In genomic region chr9:96899004-96899403, GRCm38 (mm10) we compare ENCODE assay signal across 18 mouse cellular contexts.
"Had no signal": no experiment of that assay in that cellular context is flagged by ENCODE, and none has a peak within 500 bp of the region (broad histone marks: within the 10 kb centered on the region; RNA-seq: fewer than 3 reads in every experiment).

No protein-coding gene starts in this region.

- H3K36me3 ChIP-seq: liver, embryonic 12.5 days; midbrain, embryonic 13.5 days; midbrain, embryonic 15.5 days; neural tube, embryonic 13.5 days; neural tube, embryonic 15.5 days; stomach, embryonic 15.5 days had no signal

- H3K27me3 ChIP-seq: liver, embryonic 12.5 days; megakaryocyte, embryonic 14.5 days; midbrain, embryonic 13.5 days; midbrain, embryonic 15.5 days; neural tube, embryonic 13.5 days; neural tube, embryonic 15.5 days; stomach, embryonic 15.5 days had no signal

- H3K4me3 ChIP-seq: liver, embryonic 12.5 days; megakaryocyte, embryonic 14.5 days; midbrain, embryonic 13.5 days; midbrain, embryonic 15.5 days; neural tube, embryonic 13.5 days; neural tube, embryonic 15.5 days; stomach, embryonic 15.5 days had no signal

- H3K9me3 ChIP-seq: liver, embryonic 12.5 days; midbrain, embryonic 15.5 days; neural tube, embryonic 13.5 days; neural tube, embryonic 15.5 days; stomach, embryonic 15.5 days had no signal

- ATAC-seq: liver, embryonic 12.5 days; midbrain, embryonic 13.5 days; midbrain, embryonic 15.5 days had no signal

- H3K27ac ChIP-seq: liver, embryonic 12.5 days; liver, embryonic 14.5 days; macrophage; midbrain, embryonic 13.5 days; midbrain, embryonic 15.5 days; neural tube, embryonic 13.5 days; stomach, embryonic 15.5 days; stomach, postnatal 0 days had no signal

- H3K4me2 ChIP-seq: liver, embryonic 12.5 days; midbrain, embryonic 11.5 days; midbrain, embryonic 13.5 days; midbrain, embryonic 15.5 days; neural tube, embryonic 13.5 days; neural tube, embryonic 15.5 days; stomach, embryonic 15.5 days had no signal

- H3K4me1 ChIP-seq: liver, embryonic 12.5 days; midbrain, embryonic 13.5 days; midbrain, embryonic 15.5 days; neural tube, embryonic 13.5 days; neural tube, embryonic 15.5 days; stomach, embryonic 15.5 days had no signal

- DNase-seq: lung, adult 2 months; lung, postnatal 14 days; retina, postnatal 1 day; right cerebral cortex, postnatal 14 days; thymus, adult 2 months; thymus, postnatal 14 days; thymus, postnatal 36 days had no signal

- H3K9ac ChIP-seq: liver, embryonic 12.5 days; liver, embryonic 14.5 days; midbrain, embryonic 13.5 days; midbrain, embryonic 15.5 days; neural tube, embryonic 13.5 days; neural tube, embryonic 15.5 days; stomach, embryonic 15.5 days had no signal
